Mouse (Mus musculus) C2C12 (cell line): ENCODE measurements at regions not wholly inside any gene's neighbourhood (a gene's known extent, or its start where the extent isn't known, plus 50 kb on each side); places are given as distances from the start of the nearest gene placed in this dataset.

Source experiments
- CEBPB ChIP-seq: IDR thresholded peaks from one replicate; pipeline ENCODE4 v1.6.1; 2011; ENCODE audit warnings: low read depth, mild to moderate bottlenecking, control low read depth, moderate library complexity
- CTCF ChIP-seq: IDR thresholded peaks from one replicate; pipeline ENCODE4 v1.5.1; 2011; ENCODE audit not compliant: control insufficient read depth, insufficient read depth, insufficient read length
- MAX ChIP-seq: IDR thresholded peaks from one replicate; pipeline ENCODE4 v1.6.1; 2011; ENCODE audit warnings: mild to moderate bottlenecking, control low read depth
- MYOD1 ChIP-seq: IDR thresholded peaks from one replicate; pipeline ENCODE4 v1.6.1; 2011; ENCODE audit warnings: low read depth; ENCODE audit not compliant: control insufficient read depth, insufficient read length
- USF1 ChIP-seq: IDR thresholded peaks from one replicate; pipeline ENCODE4 v1.6.1; 2011; ENCODE audit warnings: low read depth, mild to moderate bottlenecking, control low read depth, moderate library complexity

DNA sequence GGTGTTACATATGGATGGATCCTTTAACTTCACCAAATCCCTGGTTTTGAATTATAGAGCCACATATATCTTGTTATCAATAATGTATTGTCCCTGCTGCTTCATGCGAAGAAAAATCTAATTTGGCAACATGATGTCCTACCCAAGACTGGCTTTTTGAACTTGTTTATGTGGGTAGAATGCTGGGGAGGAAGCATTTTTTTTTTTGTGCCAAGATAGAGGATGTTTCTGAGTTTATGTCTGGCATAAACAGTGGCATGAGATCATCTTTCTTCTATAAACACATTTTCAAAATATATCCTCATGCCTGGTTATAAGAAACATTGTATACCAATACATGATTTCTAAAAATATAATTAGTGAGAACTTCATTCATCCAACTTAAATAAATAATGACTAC is 144.2 kb upstream of the Sstr4 start:
- no peak for TF ChIP-seq CTCF
- TF ChIP-seq MAX, result no peak
- TF ChIP-seq CEBPB, result no peak
- TF ChIP-seq USF1, result no peak
- TF ChIP-seq MYOD1, result no peak
